Mouse (Mus musculus) CH12.LX (cell line): ENCODE measurements around the gene Trp73. TPM values are rescaled to one million over a fixed set of nuclear protein-coding genes. Genes with fewer than 3 reads are reported as not detected.

Experiments
- DNase-seq: peaks from one replicate; pipeline ENCODE4 v3.0.0-alpha.2; 2013; ENCODE audit errors: extremely low read depth
- H3K27ac ChIP-seq: 2 replicates; pipeline ENCODE4 v1.5.1; 2012; ENCODE audit warnings: low read depth, mild to moderate bottlenecking, control low read depth, moderate library complexity; ENCODE audit not compliant: insufficient read depth
- H3K27me3 ChIP-seq: replicated peaks from 2 replicates; pipeline ENCODE3; 2012; ENCODE audit warnings: inconsistent platforms
- H3K36me3 ChIP-seq, 2 experiments: replicated peaks in 1 of 2; 2 replicates each; pipeline versions ENCODE3 to v1.6.1; 2012; ENCODE audit warnings: inconsistent platforms in 1 of 2, low read length in 1 of 2, mild to moderate bottlenecking in 1 of 2, mixed read lengths in 1 of 2, moderate library complexity in 1 of 2; ENCODE audit not compliant: control insufficient read depth in 1 of 2, insufficient read depth in 1 of 2
- H3K4me1 ChIP-seq, 2 experiments: 2 replicates each; pipeline ENCODE4 v1.6.1; 2012; ENCODE audit warnings: inconsistent platforms in 1 of 2, moderate library complexity in 1 of 2; ENCODE audit not compliant: insufficient read depth in 2 of 2, control insufficient read depth in 1 of 2
- H3K4me2 ChIP-seq: 2 replicates; pipeline ENCODE4 v1.6.1; 2012; ENCODE audit warnings: low read depth, mild to moderate bottlenecking, control low read depth; ENCODE audit not compliant: poor library complexity, insufficient read depth, severe bottlenecking
- H3K4me3 ChIP-seq, 3 experiments: fragments of 150-350 bp in 1 of 3; sonication (generic) in 1 of 3; replicated peaks in 1 of 3; 2 replicates each; pipeline versions ENCODE3 to v1.5.1; 2011 to 2012; ENCODE audit warnings: low read depth in 2 of 3, low read length in 2 of 3, mild to moderate bottlenecking in 2 of 3, moderate library complexity in 2 of 3, control low read depth in 1 of 3, improper control_type of control experiment in 1 of 3, inconsistent platforms in 1 of 3, mixed read lengths in 1 of 3; ENCODE audit not compliant: poor library complexity in 1 of 3
- H3K79me2 ChIP-seq: replicated peaks from 2 replicates; pipeline ENCODE4 v1.6.1; 2012; ENCODE audit warnings: mild to moderate bottlenecking, moderate library complexity; ENCODE audit not compliant: control insufficient read depth, poor library complexity, insufficient read depth, severe bottlenecking; ENCODE audit errors: extremely low read depth
- H3K9ac ChIP-seq: 2 replicates; pipeline ENCODE4 v1.6.1; 2012; ENCODE audit warnings: low read depth, mild to moderate bottlenecking, control low read depth, moderate library complexity; ENCODE audit not compliant: insufficient read depth
- H3K9me3 ChIP-seq: replicated peaks from 2 replicates; pipeline ENCODE3; 2012; ENCODE audit warnings: low read length, inconsistent platforms, mixed read lengths
- CHD1 ChIP-seq: IDR thresholded peaks from 2 replicates; pipeline ENCODE4 v1.6.1; 2012; ENCODE audit warnings: low read depth, low read length, improper control_type of control experiment, inconsistent platforms
- CHD2 ChIP-seq: IDR thresholded peaks from 2 replicates; pipeline ENCODE4 v1.6.1; 2011; ENCODE audit warnings: low read length, improper control_type of control experiment
- CTCF ChIP-seq, 2 experiments: IDR thresholded peaks in 1 of 2; conservative IDR thresholded peaks in 1 of 2; 2 replicates each; pipeline ENCODE4 v1.5.1; 2011 to 2012; ENCODE audit warnings: low read depth in 2 of 2, low read length in 2 of 2, improper control_type of control experiment in 1 of 2, inconsistent platforms in 1 of 2, mild to moderate bottlenecking in 1 of 2, moderate library complexity in 1 of 2
- E2F4 ChIP-seq: IDR thresholded peaks from 2 replicates; pipeline ENCODE4 v1.6.1; 2011; ENCODE audit warnings: low read depth, low read length, improper control_type of control experiment; ENCODE audit not compliant: insufficient replicate concordance
- GABPA ChIP-seq: IDR thresholded peaks from 2 replicates; pipeline ENCODE4 v1.6.1; 2012; ENCODE audit warnings: low read depth, low read length, improper control_type of control experiment, inconsistent platforms; ENCODE audit not compliant: insufficient replicate concordance
- JUN ChIP-seq: IDR thresholded peaks from 2 replicates; pipeline ENCODE4 v1.6.1; 2011; ENCODE audit warnings: low read depth, mild to moderate bottlenecking, low read length, improper control_type of control experiment, moderate library complexity; ENCODE audit not compliant: insufficient read depth
- KAT2A ChIP-seq: IDR thresholded peaks from 2 replicates; pipeline ENCODE4 v1.6.1; 2012; ENCODE audit warnings: low read length, improper control_type of control experiment, inconsistent platforms; ENCODE audit not compliant: insufficient replicate concordance
- MAFK ChIP-seq: IDR thresholded peaks from 2 replicates; pipeline ENCODE4 v1.6.1; 2011; ENCODE audit warnings: low read length, improper control_type of control experiment; ENCODE audit not compliant: insufficient replicate concordance
- MAX ChIP-seq: IDR thresholded peaks from 2 replicates; pipeline ENCODE4 v1.6.1; 2011; ENCODE audit warnings: low read length, improper control_type of control experiment
- MAZ ChIP-seq: IDR thresholded peaks from 2 replicates; pipeline ENCODE4 v1.6.1; 2012; ENCODE audit warnings: low read depth, mild to moderate bottlenecking, inconsistent platforms, low read length, improper control_type of control experiment, moderate library complexity
- MEF2A ChIP-seq: IDR thresholded peaks from 2 replicates; pipeline ENCODE4 v1.6.1; 2014; ENCODE audit warnings: low read depth, mild to moderate bottlenecking, inconsistent platforms, low read length, improper control_type of control experiment, borderline replicate concordance
- MXI1 ChIP-seq: IDR thresholded peaks from 2 replicates; pipeline ENCODE4 v1.6.1; 2011; ENCODE audit warnings: mild to moderate bottlenecking, low read depth, low read length, improper control_type of control experiment
- MYC ChIP-seq: IDR thresholded peaks from 2 replicates; pipeline ENCODE4 v1.6.1; 2011; ENCODE audit warnings: low read depth, mild to moderate bottlenecking, improper control_type of control experiment, low read length
- NRF1 ChIP-seq: IDR thresholded peaks from 2 replicates; pipeline ENCODE4 v1.6.1; 2014; ENCODE audit warnings: low read depth, mild to moderate bottlenecking, inconsistent platforms, low read length, improper control_type of control experiment, moderate library complexity
- PAX5 ChIP-seq: IDR thresholded peaks from 2 replicates; pipeline ENCODE4 v1.6.1; 2012; ENCODE audit warnings: low read length, inconsistent platforms, mixed read lengths
- POLR2A ChIP-seq: IDR thresholded peaks from 2 replicates; pipeline ENCODE4 v1.6.1; 2011; ENCODE audit warnings: low read depth, mild to moderate bottlenecking, improper control_type of control experiment, low read length
- RAD21 ChIP-seq: IDR thresholded peaks from 2 replicates; pipeline ENCODE4 v1.6.1; 2011; ENCODE audit warnings: low read depth, mild to moderate bottlenecking, low read length, improper control_type of control experiment, moderate library complexity
- RCOR1 ChIP-seq: conservative IDR thresholded peaks from 2 replicates; pipeline ENCODE4 v1.6.1; 2012; ENCODE audit warnings: low read depth, mild to moderate bottlenecking, inconsistent platforms, low read length, improper control_type of control experiment
- SMC3 ChIP-seq: IDR thresholded peaks from 2 replicates; pipeline ENCODE4 v1.6.1; 2011; ENCODE audit warnings: low read depth, low read length, improper control_type of control experiment
- TCF12 ChIP-seq: IDR thresholded peaks from 2 replicates; pipeline ENCODE4 v1.6.1; 2014; ENCODE audit warnings: low read depth, mild to moderate bottlenecking, inconsistent platforms, low read length, improper control_type of control experiment
- UBTF ChIP-seq: IDR thresholded peaks from 2 replicates; pipeline ENCODE4 v1.6.1; 2012; ENCODE audit warnings: low read depth, mild to moderate bottlenecking, inconsistent platforms, low read length, improper control_type of control experiment, moderate library complexity
- USF2 ChIP-seq: conservative IDR thresholded peaks from 2 replicates; pipeline ENCODE4 v1.6.1; 2011; ENCODE audit warnings: low read depth, low read length, improper control_type of control experiment
- ZKSCAN1 ChIP-seq: IDR thresholded peaks from 2 replicates; pipeline ENCODE4 v1.6.1; 2012; ENCODE audit warnings: low read depth, inconsistent platforms, low read length, improper control_type of control experiment, borderline replicate concordance
- dilution Hi-C: fragments of 300-500 bp; cut with MboI; formaldehyde crosslinking; loops from 2 replicates; pipeline ENCODE4 v1.14.3; 2020; ENCODE audit warnings: low sequenced_read_pairs; ENCODE audit not compliant: extremely low pct_unique_long_range_greater_than_20kb, extremely low pct_ligation_motif_present
- in situ Hi-C: fragments of 300-500 bp; cut with MboI; formaldehyde crosslinking; loops from 3 replicates; pipeline ENCODE4 v1.14.3; 2019; ENCODE audit warnings: low sequenced_read_pairs, low pct_ligation_motif_present, low pct_unique_long_range_greater_than_20kb, mixed read lengths
- polyA plus RNA-seq: library from polyadenylated mRNA; unstranded; fragments of >175 nt; gene quantifications from 2 replicates; pipeline ENCODE4 v1.2.1, GENCODE M21; 2012; ENCODE audit warnings: low read depth; ENCODE audit not compliant: insufficient read length
- total RNA-seq, 2 experiments: library from RNA; depleted of rRNA; stranded (reverse); fragments of 300-350 nt in 1 of 2; fragments of >200 nt in 1 of 2; gene quantifications; 2 replicates each; pipeline ENCODE4 v1.2.3; 2012 to 2014

The Trp73 gene
- total and polyA plus RNA-seq, 3 experiments: 14.0 to 34.3 (median 30.0) TPM

GRCm38 (mm10) chr4:154157970-154158662, 18.1 kb upstream of the Trp73 start:
- in situ Hi-C loops (no loop called here), dilution Hi-C loops (no loop called here)
- Histone ChIP-seq H3K27me3 (no peaks in the 10 kb centered on the region), H3K4me3 (no peak overlapping the region), H3K9ac (no peak overlapping the region), H3K4me2 (no peak overlapping the region), H3K4me1 (peaks cover 13 to 38% of the 10 kb centered on the region in 2 experiments), H3K36me3 (peaks cover 55 to 61% of the 10 kb centered on the region in 2 experiments), H3K79me2 (no peaks in the 10 kb centered on the region), H3K27ac (no peak overlapping the region), H3K9me3 (no peaks in the 10 kb centered on the region)
- DNase-seq: no peak
- TF ChIP-seq SMC3 (no peak), MAZ (no peak), CTCF (conservative IDR thresholded peaks at IDR 0.05 in 1 of 2, IDR thresholded peaks at IDR 0.05 in 1 of 2; ENCODE audit: low read depth in 2 of 2, low read length in 2 of 2) (no peak), MAX (no peak), USF2 (no peak), MYC (no peak), GABPA (no peak), CHD2 (no peak), MEF2A (no peak), RCOR1 (no peak), RAD21 (no peak), CHD1 (no peak), MXI1 (no peak), E2F4 (no peak), ZKSCAN1 (no peak), TCF12 (no peak), KAT2A (no peak)

- Histone ChIP-seq H3K9me3 (no peaks in the 10 kb centered on the region), H3K27ac (no peak overlapping the region), H3K27me3 (no peaks in the 10 kb centered on the region), H3K36me3 (peaks cover 75 to 81% of the 10 kb centered on the region in 2 experiments), H3K4me2 (no peak overlapping the region), H3K4me1 (peaks cover 8 to 32% of the 10 kb centered on the region in 2 experiments), H3K4me3 (no peak overlapping the region), H3K79me2 (no peaks in the 10 kb centered on the region), H3K9ac (no peak overlapping the region)
- DNase-seq: no peak
- dilution Hi-C loops (no loop called here), in situ Hi-C loops (no loop called here)
- no peak for TF ChIP-seq KAT2A
- TF ChIP-seq PAX5: no peak
- TF ChIP-seq MAFK: no peak
- no peak for TF ChIP-seq UBTF
- no peak for TF ChIP-seq MAX
- TF ChIP-seq CHD1: no peak
- TF ChIP-seq JUN: no peak
- no peak for TF ChIP-seq NRF1
- TF ChIP-seq POLR2A: no peak
Measured at GRCm38 (mm10) chr4:154156050-154156449, 16.0 kb upstream of the Trp73 start.
